Mouse (Mus musculus) embryonic facial prominence, embryonic 15.5 days (tissue): ENCODE results near the gene Naa38. TPM values are rescaled to one million over a fixed set of nuclear protein-coding genes. Genes with fewer than 3 reads are reported as not detected.
"Not testable (repeated sequence)": the region's sequence is repeated elsewhere in the genome, so short reads cannot be mapped to it uniquely, and the experiment has no call there.

ENCODE experiments used
- ATAC-seq: fragments of 200-750 bp; cut with Nextera tagmentation; 2 replicates; pipeline ENCODE4 v1.8.0; 2017; ENCODE audit warnings: low read depth, moderate TSS enrichment; ENCODE audit not compliant: insufficient number of reproducible peaks, low FRiP score, low TSS enrichment
- H3K27ac ChIP-seq: fragments of 300-500 bp; sonication (generic); replicated peaks from 2 replicates; pipeline ENCODE4 v1.5.1; 2015; ENCODE audit warnings: mild to moderate bottlenecking, inconsistent platforms
- H3K27me3 ChIP-seq: fragments of 300-500 bp; sonication (generic); 2 replicates; pipeline ENCODE4 v1.6.1; 2015; ENCODE audit warnings: inconsistent platforms
- H3K36me3 ChIP-seq: fragments of 300-500 bp; sonication (generic); 2 replicates; pipeline ENCODE4 v1.6.1; 2015; ENCODE audit warnings: mild to moderate bottlenecking, inconsistent platforms
- H3K4me1 ChIP-seq: fragments of 300-500 bp; sonication (generic); 2 replicates; pipeline ENCODE4 v1.6.1; 2015; ENCODE audit warnings: inconsistent platforms
- H3K4me2 ChIP-seq: fragments of 300-500 bp; sonication (generic); replicated peaks from 2 replicates; pipeline ENCODE4 v1.6.1; 2015; ENCODE audit warnings: mild to moderate bottlenecking, inconsistent platforms
- H3K4me3 ChIP-seq: fragments of 300-500 bp; sonication (generic); replicated peaks from 2 replicates; pipeline ENCODE4 v1.5.1; 2015; ENCODE audit warnings: mild to moderate bottlenecking, inconsistent platforms
- H3K9ac ChIP-seq: fragments of 300-500 bp; sonication (generic); 2 replicates; pipeline ENCODE4 v1.6.1; 2015; ENCODE audit warnings: inconsistent platforms
- H3K9me3 ChIP-seq: fragments of 300-500 bp; sonication (generic); replicated peaks from 2 replicates; pipeline ENCODE4 v1.6.1; 2016; ENCODE audit warnings: inconsistent platforms
- WGBS: fragments of 180-500 bp; shearing (Covaris S2); methylation state at CpG from one replicate; pipeline ENCODE4 v1.1.7; 2015; 5-methylcytosine and 5-hydroxymethylcytosine counted together
- polyA plus RNA-seq: library from polyadenylated mRNA; unstranded; fragments of >200 nt; fragmentation: Nextera tagmentation; extraction: Ambion mirVana; gene quantifications from 2 replicates; pipeline ENCODE4 v1.2.1, GENCODE M21; 2015

Naa38 gene
- polyA plus RNA-seq = 150 and 158 TPM in 2 replicates

- not testable (repeated sequence) for H3K9me3 ChIP-seq, H3K27me3 ChIP-seq
- Histone ChIP-seq H3K4me2 (peak within 1 kb of the TSS; percentile 80), H3K27ac (peak within 1 kb of the TSS; percentile 99), H3K4me1 (peaks cover 44% of the 10 kb centered on the region), H3K9ac (peak within 1 kb of the TSS; percentile 97), H3K36me3 (peaks cover 15% of the 10 kb centered on the region), H3K4me3 (peak within 1 kb of the TSS; percentile 77)
- ATAC-seq = peak; percentile 83
- WGBS = under 1% methylated on average over 24 of the region's 24 CpGs
These were observed at the start of gene Naa38, which contains the start of gene Cyb5d1 for GRCm38 (mm10) chr11:69395235-69395633. TSS of gene Naa38 (plus strand) at chr11:69395487. TSS of gene Cyb5d1 (minus strand) at chr11:69395631.

GRCm38 (mm10) chr11:69346441-69346840 is 48.8 kb upstream of the Naa38 start:
- no peaks in the 10 kb centered on the region for H3K9me3 ChIP-seq
- ATAC-seq = no peak
- no peak overlapping the region for H3K4me3 ChIP-seq
- no peak overlapping the region for H3K4me2 ChIP-seq
- WGBS = 86% methylated on average over 26 of the region's 26 CpGs
- H3K36me3 ChIP-seq = peaks cover 87% of the 10 kb centered on the region
- H3K27me3 ChIP-seq = no peaks in the 10 kb centered on the region
- H3K27ac ChIP-seq = no peak overlapping the region
- H3K9ac ChIP-seq = no peak overlapping the region
- H3K4me1 ChIP-seq = peaks cover 2% of the 10 kb centered on the region

- ATAC-seq = no peak
- H3K27me3 ChIP-seq = no peaks in the 10 kb centered on the region
- no peak overlapping the region for H3K4me2 ChIP-seq
- no peak overlapping the region for H3K4me3 ChIP-seq
- peaks cover 98% of the 10 kb centered on the region for H3K36me3 ChIP-seq
- 0 out of 2 replicates have a peak, but pooled peaks cover 3% of the 10 kb centered on the region for H3K4me1 ChIP-seq
- no peaks in the 10 kb centered on the region for H3K9me3 ChIP-seq
- no peak overlapping the region for H3K9ac ChIP-seq
- 91% methylated on average over 5 of the region's 5 CpGs for WGBS
- H3K27ac ChIP-seq = no peak overlapping the region
These were observed 38.7 kb upstream of the Naa38 start for GRCm38 (mm10) chr11:69356544-69356943.

GRCm38 (mm10) chr11:69357690-69358089 is 37.6 kb upstream of the Naa38 start:
- Histone ChIP-seq H3K36me3 (peaks cover 96% of the 10 kb centered on the region), H3K4me2 (no peak overlapping the region), H3K27me3 (no peaks in the 10 kb centered on the region), H3K4me1 (peaks cover 12% of the 10 kb centered on the region), H3K4me3 (no peak overlapping the region), H3K27ac (no peak overlapping the region), H3K9me3 (no peaks in the 10 kb centered on the region), H3K9ac (no peak overlapping the region)
- 80% methylated on average over 12 of the region's 12 CpGs for WGBS
- ATAC-seq = no peak

- Histone ChIP-seq H3K27ac (no peak overlapping the region), H3K27me3 (no peaks in the 10 kb centered on the region), H3K4me3 (no peak overlapping the region), H3K9ac (no peak overlapping the region), H3K36me3 (peaks cover 70% of the 10 kb centered on the region), H3K9me3 (no peaks in the 10 kb centered on the region), H3K4me1 (peaks cover 49% of the 10 kb centered on the region), H3K4me2 (no peak overlapping the region)
- 31% methylated on average over 7 of the region's 7 CpGs for WGBS
- no peak for ATAC-seq
These were observed 33.3 kb upstream of the Naa38 start for GRCm38 (mm10) chr11:69362021-69362420.

- Histone ChIP-seq H3K4me2 (no peak overlapping the region), H3K9me3 (no peaks in the 10 kb centered on the region), H3K27ac (peak overlapping the region; percentile 51), H3K9ac (no peak overlapping the region), H3K4me3 (no peak overlapping the region), H3K4me1 (peaks cover 49% of the 10 kb centered on the region), H3K36me3 (peaks cover 66% of the 10 kb centered on the region), H3K27me3 (no peaks in the 10 kb centered on the region)
- 22% methylated on average over 2 of the region's 2 CpGs for WGBS
- no peak for ATAC-seq
These were observed 32.8 kb upstream of the Naa38 start for GRCm38 (mm10) chr11:69362479-69362878.

GRCm38 (mm10) chr11:69364376-69364775 is 30.9 kb upstream of the Naa38 start:
- 39% methylated on average over 8 of the region's 8 CpGs for WGBS
- ATAC-seq = no peak

GRCm38 (mm10) chr11:69364910-69365309 is 30.4 kb upstream of the Naa38 start:
- peak overlapping the region; percentile 90 for H3K4me2 ChIP-seq
- peak overlapping the region; percentile 99 for H3K27ac ChIP-seq
- peak overlapping the region; percentile 85 for H3K4me3 ChIP-seq
- peaks cover 56% of the 10 kb centered on the region for H3K4me1 ChIP-seq
- no peak overlapping the region for H3K9ac ChIP-seq
- 5% methylated on average over 6 of the region's 6 CpGs for WGBS
- peak; percentile 34; the same call in 1 of the 2 replicates for ATAC-seq
- H3K27me3 ChIP-seq = no peaks in the 10 kb centered on the region
- H3K9me3 ChIP-seq = no peaks in the 10 kb centered on the region
- peaks cover 41% of the 10 kb centered on the region for H3K36me3 ChIP-seq

More at GRCm38 (mm10) chr11:69364376-69364775, 30.9 kb upstream of the Naa38 start:
- Histone ChIP-seq H3K9me3 (no peaks in the 10 kb centered on the region), H3K4me1 (peaks cover 56% of the 10 kb centered on the region), H3K27ac (peak overlapping the region; percentile 99), H3K4me2 (peak overlapping the region; percentile 90), H3K36me3 (peaks cover 47% of the 10 kb centered on the region), H3K9ac (0 out of 2 replicates have a peak overlapping the region, but pooled peaks have one; percentile 0), H3K27me3 (no peaks in the 10 kb centered on the region), H3K4me3 (peak overlapping the region; percentile 85; the same call in 1 of the 2 replicates)

- Histone ChIP-seq H3K4me1 (peaks cover 60% of the 10 kb centered on the region), H3K27me3 (no peaks in the 10 kb centered on the region), H3K9ac (peak overlapping the region; percentile 33; the same call in 1 of the 2 replicates), H3K36me3 (peaks cover 33% of the 10 kb centered on the region), H3K4me3 (peak overlapping the region; percentile 85), H3K4me2 (peak overlapping the region; percentile 90), H3K9me3 (no peaks in the 10 kb centered on the region), H3K27ac (peak overlapping the region; percentile 99)
- no peak for ATAC-seq
- WGBS = 9% methylated on average over 6 of the region's 6 CpGs
These were observed 29.6 kb upstream of the Naa38 start for GRCm38 (mm10) chr11:69365722-69366121.

GRCm38 (mm10) chr11:69366157-69366854 is 29.0 kb upstream of the Naa38 start:
- Histone ChIP-seq H3K36me3 (peaks cover 27% of the 10 kb centered on the region), H3K9me3 (no peaks in the 10 kb centered on the region), H3K27ac (peak overlapping the region; percentile 99), H3K4me2 (peak overlapping the region; percentile 90), H3K4me3 (peak overlapping the region; percentile 85), H3K4me1 (peaks cover 65% of the 10 kb centered on the region), H3K9ac (peak overlapping the region; percentile 33; the same call in 1 of the 2 replicates), H3K27me3 (no peaks in the 10 kb centered on the region)
- under 1% methylated on average over 26 of the region's 26 CpGs for WGBS
- peak; percentile 89 for ATAC-seq

GRCm38 (mm10) chr11:69366855-69367615 is 28.3 kb upstream of the Naa38 start:
- peak overlapping the region; percentile 90 for H3K4me2 ChIP-seq
- peak overlapping the region; percentile 99 for H3K27ac ChIP-seq
- 0% methylated on average over 22 of the region's 22 CpGs for WGBS
- H3K9me3 ChIP-seq = no peaks in the 10 kb centered on the region
- H3K36me3 ChIP-seq = peaks cover 20% of the 10 kb centered on the region
- H3K27me3 ChIP-seq = no peaks in the 10 kb centered on the region
- peak overlapping the region; percentile 98 for H3K9ac ChIP-seq
- no peak for ATAC-seq
- peaks cover 65% of the 10 kb centered on the region for H3K4me1 ChIP-seq
- peak overlapping the region; percentile 85 for H3K4me3 ChIP-seq
